Mouse (Mus musculus) fat pad, adult 2 months (tissue): ENCODE data around the gene Slc4a4.

Experiments
- DNase-seq: peaks from one replicate; pipeline ENCODE4 v3.0.0-alpha.2; 2011; ENCODE audit warnings: low read depth, low spot score; ENCODE audit errors: extremely low read depth

The Slc4a4 gene

GRCm38 (mm10) chr5:88916501-88916971, 29.9 kb downstream of the Slc4a4 start:
- DNase-seq: no peak

GRCm38 (mm10) chr5:88917221-88917620, 30.6 kb downstream of the Slc4a4 start:
- no peak for DNase-seq

- no peak for DNase-seq
Measured at GRCm38 (mm10) chr5:88917630-88918029, 31.0 kb downstream of the Slc4a4 start.

- DNase-seq: no peak
Measured at GRCm38 (mm10) chr5:88918538-88918937, 31.9 kb downstream of the Slc4a4 start.

GRCm38 (mm10) chr5:88925576-88925975, 39.0 kb downstream of the Slc4a4 start:
- no peak for DNase-seq

- no peak for DNase-seq
Measured at GRCm38 (mm10) chr5:88928201-88928916, 41.7 kb downstream of the Slc4a4 start.

GRCm38 (mm10) chr5:88929392-88930094, 42.9 kb downstream of the Slc4a4 start:
- DNase-seq: no peak

GRCm38 (mm10) chr5:88930129-88930528, 43.5 kb downstream of the Slc4a4 start:
- DNase-seq: no peak

- DNase-seq: no peak
Measured at GRCm38 (mm10) chr5:88930611-88931010, 44.0 kb downstream of the Slc4a4 start.

GRCm38 (mm10) chr5:88931176-88931575, 44.6 kb downstream of the Slc4a4 start:
- DNase-seq: no peak

GRCm38 (mm10) chr5:88933454-88933853, 46.8 kb downstream of the Slc4a4 start:
- no peak for DNase-seq

- DNase-seq: no peak
Measured at GRCm38 (mm10) chr5:88933946-88934345, 47.3 kb downstream of the Slc4a4 start.

- DNase-seq: no peak
Measured at GRCm38 (mm10) chr5:88938208-88938607, 51.6 kb downstream of the Slc4a4 start.

- no peak for DNase-seq
Measured at GRCm38 (mm10) chr5:88939151-88939550, 52.5 kb downstream of the Slc4a4 start.

GRCm38 (mm10) chr5:88939782-88940181, 53.2 kb downstream of the Slc4a4 start:
- DNase-seq: no peak

GRCm38 (mm10) chr5:88941905-88942304, 55.3 kb downstream of the Slc4a4 start:
- no peak for DNase-seq

GRCm38 (mm10) chr5:88945661-88946339, 59.2 kb downstream of the Slc4a4 start:
- no peak for DNase-seq

GRCm38 (mm10) chr5:88950337-88950736, 63.7 kb downstream of the Slc4a4 start:
- DNase-seq: no peak

- no peak for DNase-seq
Measured at GRCm38 (mm10) chr5:88952757-88953577, 66.3 kb downstream of the Slc4a4 start.

- DNase-seq: no peak
Measured at GRCm38 (mm10) chr5:88957735-88958134, 71.1 kb downstream of the Slc4a4 start.

GRCm38 (mm10) chr5:88958966-88959365, 72.3 kb downstream of the Slc4a4 start:
- no peak for DNase-seq
